Mouse (Mus musculus) monocyte, adult 5-6 weeks (primary cell): ENCODE results near the gene Psmg1. TPM values are rescaled to one million over a fixed set of nuclear protein-coding genes. Genes with fewer than 3 reads are reported as not detected.
"Not testable (repeated sequence)": the region's sequence is repeated elsewhere in the genome, so short reads cannot be mapped to it uniquely, and the experiment has no call there.

Source experiments
- ATAC-seq: fragments of 153-309, 156-312 bp; replicated peaks from 2 replicates; pipeline ENCODE4 v1.8.0; 2017; ENCODE audit warnings: mild to moderate bottlenecking; ENCODE audit not compliant: low TSS enrichment, insufficient number of reproducible peaks, severe bottlenecking, poor library complexity, low FRiP score
- total RNA-seq: library from RNA; stranded (forward); fragments of 200-1000, 200-491, 200-594 nt; gene quantifications from 3 replicates; pipeline ENCODE4 v1.2.3, GENCODE M21; 2017

Gene Psmg1
- total RNA-seq, 1 experiment from 2014 or later: 27.5 TPM

GRCm38 (mm10) chr16:95964427-95965023, 26.2 kb downstream of the Psmg1 start:
- no peak for ATAC-seq

- ATAC-seq: not testable (repeated sequence)
These were observed 29.3 kb downstream of the Psmg1 start for GRCm38 (mm10) chr16:95961484-95961883.

- not testable (repeated sequence) for ATAC-seq
These were observed 30.1 kb downstream of the Psmg1 start for GRCm38 (mm10) chr16:95960689-95961088.

GRCm38 (mm10) chr16:95958080-95958479, 32.7 kb downstream of the Psmg1 start:
- ATAC-seq: no peak

DNA sequence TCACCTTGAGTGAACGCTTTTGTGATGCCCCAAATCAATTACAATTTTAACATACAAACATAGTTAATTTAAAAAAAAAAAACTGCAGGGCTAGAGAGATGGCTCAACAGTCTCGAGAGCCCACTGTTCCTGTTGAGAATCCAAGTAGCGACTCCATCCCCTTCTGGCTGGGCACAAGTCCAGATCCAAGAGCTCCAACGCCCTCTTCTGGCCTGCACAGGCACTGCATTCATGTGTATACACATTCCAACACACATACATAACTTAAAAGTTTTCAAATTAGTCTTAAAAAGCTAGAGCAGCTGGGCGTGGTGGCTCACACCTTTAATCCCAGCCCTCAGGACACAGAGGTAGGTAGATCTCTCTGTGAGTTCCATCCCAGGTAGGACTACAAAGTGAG, 34.1 kb downstream of the Psmg1 start:
- ATAC-seq: no peak

DNA sequence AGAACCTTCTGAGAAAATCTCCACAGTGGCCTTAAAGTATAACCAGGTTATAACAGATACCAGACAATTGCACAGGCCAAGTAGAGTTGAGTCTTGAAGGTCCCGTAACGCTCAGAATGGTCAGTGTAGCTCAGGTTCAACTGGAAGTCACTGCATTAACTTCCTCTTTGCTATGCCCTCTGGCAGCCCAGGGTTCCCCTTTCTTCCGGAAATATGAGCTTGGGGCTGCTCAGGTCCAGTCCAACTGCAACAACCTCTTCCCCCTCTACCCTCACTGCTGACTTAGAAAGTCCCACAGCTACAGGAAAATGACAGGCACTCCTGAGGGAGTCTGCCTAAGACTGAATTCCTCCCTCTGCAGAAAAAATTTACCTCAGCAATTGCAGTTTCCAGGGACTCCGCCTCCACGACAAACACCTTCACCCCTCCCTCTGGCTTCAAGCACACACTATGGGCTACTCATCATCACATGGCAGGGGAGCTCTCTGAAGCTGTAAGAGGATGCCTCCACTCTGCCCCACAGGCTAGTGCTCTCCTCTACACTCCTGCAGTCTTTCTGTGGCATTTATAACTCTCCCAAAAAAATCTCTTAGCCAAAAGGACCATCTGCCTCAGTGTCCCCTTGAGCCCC, 34.9 kb downstream of the Psmg1 start:
- ATAC-seq: peak; percentile 85

- ATAC-seq: no peak
These were observed 36.4 kb downstream of the Psmg1 start for GRCm38 (mm10) chr16:95954341-95954740.

- no peak for ATAC-seq
These were observed 37.6 kb downstream of the Psmg1 start for GRCm38 (mm10) chr16:95953159-95953650.

- no peak for ATAC-seq
These were observed 39.3 kb downstream of the Psmg1 start for GRCm38 (mm10) chr16:95951471-95951870.

- peak; percentile 55 for ATAC-seq
These were observed 45.1 kb downstream of the Psmg1 start for GRCm38 (mm10) chr16:95945389-95946311.

DNA sequence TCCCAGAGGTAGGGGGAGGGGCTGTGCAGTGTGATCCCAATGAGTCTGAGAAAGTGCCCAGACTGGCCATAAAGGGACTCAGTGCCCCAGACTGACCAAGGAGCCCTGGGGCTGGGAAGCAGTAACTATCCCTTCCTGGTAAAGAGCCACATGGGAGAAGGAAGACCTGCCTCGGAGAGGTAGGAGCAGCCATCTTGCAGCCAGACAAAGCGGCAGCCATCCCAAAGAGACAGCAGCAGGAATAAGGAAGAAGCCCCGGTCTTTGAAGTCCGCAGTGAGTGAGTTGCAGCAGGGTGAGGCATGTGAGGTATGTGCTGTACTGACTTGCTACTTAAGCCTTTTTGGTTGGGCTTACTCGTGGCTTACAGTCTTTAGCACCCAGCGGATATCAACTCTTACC, 47.6 kb downstream of the Psmg1 start:
- ATAC-seq: no peak

- no peak for ATAC-seq
These were observed 49.2 kb downstream of the Psmg1 start for GRCm38 (mm10) chr16:95941575-95941974.

- no peak for ATAC-seq
These were observed 55.2 kb downstream of the Psmg1 start for GRCm38 (mm10) chr16:95935495-95935961.

GRCm38 (mm10) chr16:95932860-95933259, 57.9 kb downstream of the Psmg1 start:
- no peak for ATAC-seq

DNA sequence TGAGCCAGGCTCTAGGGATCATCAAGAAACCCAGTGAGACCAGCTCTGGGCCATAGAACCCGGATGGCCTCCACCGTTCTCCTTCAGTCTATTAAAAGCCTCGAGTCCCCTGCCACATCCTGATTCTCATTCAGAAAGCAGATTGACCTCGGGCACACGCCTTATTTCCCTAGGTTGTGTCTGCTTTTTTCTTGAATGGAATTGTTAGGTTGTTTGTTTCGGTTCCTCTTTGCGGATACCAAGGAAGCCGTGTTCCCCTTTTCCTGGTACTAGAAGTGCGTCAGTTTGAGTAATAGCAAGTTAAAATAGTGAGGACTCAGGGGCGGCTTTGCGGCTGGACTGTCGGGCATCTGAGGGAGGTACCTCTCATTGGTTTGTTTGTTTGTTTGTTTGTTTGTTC, 59.3 kb downstream of the Psmg1 start:
- ATAC-seq: peak; percentile 79

Other genes starting within 250 kb of the Psmg1 start
- 111 to 204 TPM (median 115 TPM) in 3 replicates for gene Brwd1, start 91.6 kb upstream of the Psmg1 start, total RNA-seq
- 39.7 to 60.5 TPM (median 49.6 TPM) in 3 replicates for gene Hmgn1, start 136.8 kb upstream of the Psmg1 start, total RNA-seq
- 6.2 to 15.9 TPM (median 8.8 TPM) in 3 replicates for gene Wrb, start 154.4 kb upstream of the Psmg1 start, total RNA-seq
- not detected in 3 replicates for gene Lca5l, start 201.3 kb upstream of the Psmg1 start, total RNA-seq
- not detected in 3 replicates for gene Sh3bgr, start 209.5 kb upstream of the Psmg1 start, total RNA-seq
- 0.29 TPM in 1 of 3 replicates, not detected in the others for gene B3galt5, start 244.8 kb upstream of the Psmg1 start, total RNA-seq